Mouse (Mus musculus): ENCODE data around the gene C7.
"Not testable (repeated sequence)": the region's sequence is repeated elsewhere in the genome, so short reads cannot be mapped to it uniquely, and the experiment has no call there.

C7 gene
- long read RNA-seq, experiment 1, partial matches to known transcripts: 1 of 1 reads
- long read RNA-seq, experiment 1, other reads (novel, unspliced or antisense): 0 of 1 reads
- long read RNA-seq, experiment 2, partial matches to known transcripts: 9 of 13 reads
- long read RNA-seq, experiment 2, other reads (novel, unspliced or antisense): 1 of 13 reads

- intact Hi-C loops (cut with DNase I): no loop called here
Observed at GRCm38 (mm10) chr15:5063635-5064034, at the start of gene C7. Gene C7, minus strand, starts transcription at chr15:5063740.

- intact Hi-C loops (cut with DNase I): loop anchor here (10.0 kb wide), 2 partner anchors 72 to 1148 kb away; partner anchors contain the start of gene Ttc33
Observed at GRCm38 (mm10) chr15:5112651-5113050, 49.1 kb upstream of the C7 start.

- intact Hi-C loops (cut with DNase I): loop anchor here (10.0 kb wide), 1 partner anchor 1054 kb away; no protein-coding TSS in a partner anchor
Observed at GRCm38 (mm10) chr15:5108655-5109040, 45.1 kb upstream of the C7 start.

- intact Hi-C loops (cut with DNase I): loop anchor here (10.0 kb wide), 1 partner anchor 1053 kb away; no protein-coding TSS in a partner anchor
Observed at GRCm38 (mm10) chr15:5107686-5108654, 44.4 kb upstream of the C7 start, which contains the start of gene Card6. Gene Card6, minus strand, starts transcription at chr15:5108539.

- intact Hi-C loops (cut with DNase I): loop anchor here (10.0 kb wide), 1 partner anchor 1051 kb away; no protein-coding TSS in a partner anchor
Observed at GRCm38 (mm10) chr15:5106293-5106692, 42.8 kb upstream of the C7 start.

- intact Hi-C loops (cut with DNase I): loop anchor here (10.0 kb wide), 1 partner anchor 1051 kb away; no protein-coding TSS in a partner anchor
Observed at GRCm38 (mm10) chr15:5105891-5106290, 42.4 kb upstream of the C7 start.

GRCm38 (mm10) chr15:5102312-5102711, 38.8 kb upstream of the C7 start:
- intact Hi-C loops (cut with DNase I): loop anchor here (10.0 kb wide), 1 partner anchor 1048 kb away; no protein-coding TSS in a partner anchor

- intact Hi-C loops (cut with DNase I): no loop called here
Observed at GRCm38 (mm10) chr15:5097376-5097775, 33.8 kb upstream of the C7 start.

- intact Hi-C loops (cut with DNase I): no loop called here
Observed at GRCm38 (mm10) chr15:5095534-5096301, 32.2 kb upstream of the C7 start.

- intact Hi-C loops (cut with DNase I): no loop called here
Observed at GRCm38 (mm10) chr15:5090131-5090530, 26.6 kb upstream of the C7 start.

GRCm38 (mm10) chr15:5088850-5089608, 25.5 kb upstream of the C7 start:
- intact Hi-C loops (cut with DNase I): no loop called here

GRCm38 (mm10) chr15:5086162-5086561, 22.6 kb upstream of the C7 start:
- intact Hi-C loops (cut with DNase I): no loop called here

- intact Hi-C loops (cut with DNase I): no loop called here
Observed at GRCm38 (mm10) chr15:5081235-5081634, 17.7 kb upstream of the C7 start.

GRCm38 (mm10) chr15:5068801-5069518, 5.4 kb upstream of the C7 start:
- intact Hi-C loops (cut with DNase I): no loop called here

GRCm38 (mm10) chr15:5045560-5046284, 17.8 kb downstream of the C7 start:
- intact Hi-C loops (cut with DNase I): no loop called here

- intact Hi-C loops (cut with DNase I): no loop called here
Observed at GRCm38 (mm10) chr15:5029256-5029655, 34.3 kb downstream of the C7 start.

- intact Hi-C loops (cut with DNase I): not testable (repeated sequence)
Observed at GRCm38 (mm10) chr15:5023479-5024265, 39.9 kb downstream of the C7 start.

- intact Hi-C loops (cut with DNase I): no loop called here
Observed at GRCm38 (mm10) chr15:5009644-5010107, 53.9 kb downstream of the C7 start.
